Mouse (Mus musculus) T-helper 17 cell (primary cell): Measurements from ENCODE around the gene Esyt2.

Experiments
- in situ Hi-C, 2 experiments: fragments of 300-600 bp; cut with MboI, MseI; formaldehyde crosslinking; loops; 1 replicate in 1 of 2; 2 replicates in 1 of 2; pipeline ENCODE4 v1.15.1; 2025; ENCODE audit warnings: high pct_unique_total_duplicates in 2 of 2

Esyt2 gene

DNA sequence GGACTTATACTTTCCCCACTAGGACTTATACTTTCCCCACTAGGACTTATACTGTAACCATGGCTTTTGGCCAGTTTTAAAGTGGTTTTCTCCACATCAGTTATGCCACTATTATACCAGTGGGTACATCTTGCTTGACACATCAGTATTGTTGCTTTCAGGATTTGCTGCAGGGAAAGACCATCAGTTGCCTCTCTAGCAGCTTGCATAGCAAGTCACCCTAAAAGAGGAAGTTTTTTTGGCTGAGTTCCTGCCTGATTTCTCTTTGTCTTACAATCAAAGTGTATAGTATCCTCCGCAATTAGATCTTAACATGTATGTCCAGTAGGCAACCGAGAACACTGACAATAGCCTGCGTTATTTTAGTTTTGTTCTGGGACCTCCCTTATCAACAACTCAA lies 155.1 kb downstream of the Esyt2 start:
- in situ Hi-C loops = no loop called here

DNA sequence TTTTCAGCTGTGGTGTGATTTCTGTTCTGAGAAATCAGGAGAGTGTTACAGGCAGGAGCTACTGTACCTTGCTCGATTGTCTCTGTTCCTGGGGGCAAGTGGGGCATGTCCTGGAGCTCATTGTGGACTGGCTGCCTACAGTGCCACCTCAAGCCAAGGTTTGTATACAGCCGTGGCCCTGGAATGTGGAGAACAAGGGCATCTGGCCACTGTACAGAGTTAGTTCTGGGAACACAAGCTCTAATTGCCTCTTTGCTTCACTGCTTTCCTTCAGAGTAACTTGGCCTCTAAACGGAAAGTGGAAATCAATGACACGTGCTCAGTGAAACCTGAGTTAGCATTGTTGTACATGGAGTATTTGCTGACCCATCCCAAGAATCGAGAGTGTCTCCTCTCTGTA lies 157.6 kb downstream of the Esyt2 start:
- in situ Hi-C loops = no loop called here
